Mouse (Mus musculus) MEL (cell line): ENCODE measurements around the gene Rad54l2. TPM values are rescaled to one million over a fixed set of nuclear protein-coding genes. Genes with fewer than 3 reads are reported as not detected.

Source experiments
- DNase-seq: peaks from one replicate; pipeline ENCODE4 v3.0.0; 2011; ENCODE audit warnings: low read depth, low spot score
- H3K27ac ChIP-seq: 2 replicates; pipeline ENCODE4 v1.5.1; 2012; ENCODE audit warnings: low read depth, mild to moderate bottlenecking, control low read depth, low read length, moderate library complexity; ENCODE audit not compliant: control insufficient read depth
- H3K27me3 ChIP-seq, 2 experiments: fragments of 150-350 bp in 1 of 2; sonication (generic) in 1 of 2; 2 replicates each; pipeline ENCODE4 v1.6.1; 2012; ENCODE audit warnings: low read length in 2 of 2, mild to moderate bottlenecking in 2 of 2, improper control_type of control experiment in 1 of 2, moderate library complexity in 1 of 2; ENCODE audit not compliant: insufficient read depth in 2 of 2, control insufficient read depth in 1 of 2
- H3K36me3 ChIP-seq, 2 experiments: 2 replicates each; pipeline ENCODE4 v1.6.1; 2012 to 2014; ENCODE audit warnings: low read length in 2 of 2, improper control_type of control experiment in 1 of 2, inconsistent platforms in 1 of 2, mild to moderate bottlenecking in 1 of 2; ENCODE audit not compliant: insufficient read depth in 2 of 2, control insufficient read depth in 1 of 2
- H3K4me1 ChIP-seq, 2 experiments: fragments of 150-350 bp in 1 of 2; sonication (generic) in 1 of 2; 2 replicates each; pipeline ENCODE4 v1.6.1; 2012; ENCODE audit warnings: low read length in 2 of 2, improper control_type of control experiment in 1 of 2, mild to moderate bottlenecking in 1 of 2; ENCODE audit not compliant: insufficient read depth in 2 of 2, control insufficient read depth in 1 of 2
- H3K4me3 ChIP-seq, 2 experiments: fragments of 150-350 bp in 1 of 2; sonication (generic) in 1 of 2; 2 replicates each; pipeline ENCODE4 v1.5.1; 2012; ENCODE audit warnings: low read depth in 2 of 2, low read length in 2 of 2, mild to moderate bottlenecking in 2 of 2, moderate library complexity in 2 of 2, control low read depth in 1 of 2, improper control_type of control experiment in 1 of 2; ENCODE audit not compliant: control insufficient read depth in 1 of 2, insufficient read depth in 1 of 2
- H3K79me2 ChIP-seq: 2 replicates; pipeline ENCODE4 v1.6.1; 2012; ENCODE audit warnings: mild to moderate bottlenecking, low read length, moderate library complexity; ENCODE audit not compliant: control insufficient read depth, poor library complexity, insufficient read depth
- H3K9ac ChIP-seq: 2 replicates; pipeline ENCODE4 v1.6.1; 2012; ENCODE audit warnings: low read depth, mild to moderate bottlenecking, control low read depth, low read length, moderate library complexity; ENCODE audit not compliant: control insufficient read depth, poor library complexity, severe bottlenecking
- H3K9me3 ChIP-seq: fragments of 150-350 bp; sonication (generic); replicated peaks from 2 replicates; pipeline ENCODE4 v1.6.1; 2012; ENCODE audit warnings: mild to moderate bottlenecking, low read length, improper control_type of control experiment, moderate library complexity; ENCODE audit not compliant: insufficient read depth
- EP300 ChIP-seq, 2 experiments: IDR thresholded peaks; 2 replicates each; pipeline ENCODE4 v1.6.1; 2011; ENCODE audit warnings: improper control_type of control experiment in 2 of 2, low read length in 2 of 2, low read depth in 1 of 2, mild to moderate bottlenecking in 1 of 2
- KAT2A ChIP-seq: conservative IDR thresholded peaks from 2 replicates; pipeline ENCODE4 v1.6.1; 2012; ENCODE audit warnings: low read depth, low read length, improper control_type of control experiment, inconsistent platforms
- MAZ ChIP-seq: IDR thresholded peaks from 2 replicates; pipeline ENCODE4 v1.6.1; 2012; ENCODE audit warnings: low read depth, mild to moderate bottlenecking, inconsistent platforms, low read length, improper control_type of control experiment
- MXI1 ChIP-seq: IDR thresholded peaks from 2 replicates; pipeline ENCODE4 v1.6.1; 2011; ENCODE audit warnings: mild to moderate bottlenecking, low read depth, low read length, improper control_type of control experiment
- NRF1 ChIP-seq: IDR thresholded peaks from 2 replicates; pipeline ENCODE4 v1.6.1; 2014; ENCODE audit warnings: low read depth, mild to moderate bottlenecking, inconsistent platforms, low read length, improper control_type of control experiment, moderate library complexity; ENCODE audit not compliant: poor library complexity, insufficient read depth, severe bottlenecking
- POLR2A ChIP-seq, 2 experiments: IDR thresholded peaks; 2 replicates each; pipeline ENCODE4 v1.6.1; 2011 to 2012; ENCODE audit warnings: low read length in 2 of 2, mild to moderate bottlenecking in 2 of 2, control low read depth in 1 of 2, improper control_type of control experiment in 1 of 2, low read depth in 1 of 2, moderate library complexity in 1 of 2; ENCODE audit not compliant: control insufficient read depth in 1 of 2, insufficient read depth in 1 of 2, poor library complexity in 1 of 2
- POLR2AphosphoS5 ChIP-seq: IDR thresholded peaks from 2 replicates; pipeline ENCODE4 v1.6.1; 2012; ENCODE audit warnings: low read depth, borderline replicate concordance, mild to moderate bottlenecking, inconsistent platforms, low read length, moderate library complexity, mixed read lengths
- RCOR1 ChIP-seq: IDR thresholded peaks from 2 replicates; pipeline ENCODE4 v1.6.1; 2012; ENCODE audit warnings: low read depth, mild to moderate bottlenecking, inconsistent platforms, low read length, improper control_type of control experiment
- TAL1 ChIP-seq: IDR thresholded peaks from 2 replicates; pipeline ENCODE4 v1.6.1; 2012; ENCODE audit warnings: mild to moderate bottlenecking, inconsistent platforms, low read length, moderate library complexity, mixed read lengths
- TCF12 ChIP-seq: IDR thresholded peaks from 2 replicates; pipeline ENCODE4 v1.6.1; 2014; ENCODE audit warnings: low read depth, mild to moderate bottlenecking, inconsistent platforms, low read length, improper control_type of control experiment, moderate library complexity
- UBTF ChIP-seq: IDR thresholded peaks from 2 replicates; pipeline ENCODE4 v1.6.1; 2012; ENCODE audit warnings: low read depth, mild to moderate bottlenecking, inconsistent platforms, low read length, improper control_type of control experiment, moderate library complexity, borderline replicate concordance; ENCODE audit not compliant: insufficient read depth
- polyA plus RNA-seq, 2 experiments: library from polyadenylated mRNA; stranded (reverse) in 1 of 2; unstranded in 1 of 2; fragments of >175 nt in 1 of 2; fragments of >200 nt in 1 of 2; gene quantifications; 2 replicates each; pipeline versions ENCODE4 v1.2.1 to v1.2.4; 2012; ENCODE audit warnings: low replicate concordance in 2 of 2, low read depth in 1 of 2; ENCODE audit not compliant: insufficient read length in 2 of 2, insufficient read depth in 1 of 2, missing spikeins in 1 of 2
- total RNA-seq: library from RNA; depleted of rRNA; stranded (reverse); fragments of 300-350 nt; gene quantifications from 2 replicates; pipeline ENCODE4 v1.2.3, GENCODE M21; 2012

Gene Rad54l2
- total and polyA plus RNA-seq, 3 experiments = 11.9 to 27.2 (median 15.5) TPM

- Histone ChIP-seq H3K79me2 (no peaks in the 10 kb centered on the region), H3K27ac (no peak overlapping the region), H3K4me3 (no peak overlapping the region), H3K36me3 (peaks cover 0 to 3% of the 10 kb centered on the region in 2 experiments; a peak in 2 of 4 replicates), H3K27me3 (no peaks in the 10 kb centered on the region), H3K4me1 (peaks cover 0 to 3% of the 10 kb centered on the region in 2 experiments; a peak in 3 of 4 replicates), H3K9me3 (no peaks in the 10 kb centered on the region), H3K9ac (no peak overlapping the region)
- no peak for DNase-seq
- TF ChIP-seq UBTF (no peak), NRF1 (no peak), TAL1 (no peak), KAT2A (no peak), POLR2AphosphoS5 (no peak), TCF12 (no peak)
Measured at GRCm38 (mm10) chr9:106729416-106729815, 59.6 kb downstream of the Rad54l2 start.

- Histone ChIP-seq H3K27ac (no peak overlapping the region), H3K4me1 (peaks cover 0 to 3% of the 10 kb centered on the region in 2 experiments; a peak in 3 of 4 replicates), H3K79me2 (no peaks in the 10 kb centered on the region), H3K9me3 (no peaks in the 10 kb centered on the region), H3K27me3 (no peaks in the 10 kb centered on the region), H3K9ac (no peak overlapping the region), H3K36me3 (peaks cover 0 to 3% of the 10 kb centered on the region in 2 experiments; a peak in 3 of 4 replicates), H3K4me3 (no peak overlapping the region)
- DNase-seq = peak; percentile 66
- TF ChIP-seq MAZ (no peak), MXI1 (no peak), EP300 (IDR thresholded peaks at IDR 0.05; ENCODE audit: low read depth in 1 of 2, low read length in 2 of 2) (0 out of 4 replicates have a peak, but pooled peaks have one; percentile 19 to 21), TCF12 (peak; percentile 14; the same call in 1 of the 2 replicates), RCOR1 (no peak)
Measured at GRCm38 (mm10) chr9:106726891-106727290, 62.1 kb downstream of the Rad54l2 start.

GRCm38 (mm10) chr9:106725435-106725834, 63.6 kb downstream of the Rad54l2 start:
- H3K9me3 ChIP-seq = no peaks in the 10 kb centered on the region
- DNase-seq = no peak
- H3K9ac ChIP-seq = no peak overlapping the region
- H3K27ac ChIP-seq = no peak overlapping the region
- no peaks in the 10 kb centered on the region for H3K79me2 ChIP-seq
- peaks cover 0 to 3% of the 10 kb centered on the region in 2 experiments; a peak in 3 of 4 replicates for H3K4me1 ChIP-seq
- H3K4me3 ChIP-seq = no peak overlapping the region
- H3K27me3 ChIP-seq = no peaks in the 10 kb centered on the region
- peaks cover 3% of the 10 kb centered on the region in 2 experiments; a peak in 3 of 4 replicates for H3K36me3 ChIP-seq
- TF ChIP-seq POLR2A (IDR thresholded peaks at IDR 0.05; ENCODE audit: control insufficient read depth in 1 of 2, insufficient read depth in 1 of 2, low read depth in 1 of 2, low read length in 2 of 2, poor library complexity in 1 of 2) = no peak
